Mouse (Mus musculus): ENCODE data around the gene Scn1b.

Gene Scn1b

DNA sequence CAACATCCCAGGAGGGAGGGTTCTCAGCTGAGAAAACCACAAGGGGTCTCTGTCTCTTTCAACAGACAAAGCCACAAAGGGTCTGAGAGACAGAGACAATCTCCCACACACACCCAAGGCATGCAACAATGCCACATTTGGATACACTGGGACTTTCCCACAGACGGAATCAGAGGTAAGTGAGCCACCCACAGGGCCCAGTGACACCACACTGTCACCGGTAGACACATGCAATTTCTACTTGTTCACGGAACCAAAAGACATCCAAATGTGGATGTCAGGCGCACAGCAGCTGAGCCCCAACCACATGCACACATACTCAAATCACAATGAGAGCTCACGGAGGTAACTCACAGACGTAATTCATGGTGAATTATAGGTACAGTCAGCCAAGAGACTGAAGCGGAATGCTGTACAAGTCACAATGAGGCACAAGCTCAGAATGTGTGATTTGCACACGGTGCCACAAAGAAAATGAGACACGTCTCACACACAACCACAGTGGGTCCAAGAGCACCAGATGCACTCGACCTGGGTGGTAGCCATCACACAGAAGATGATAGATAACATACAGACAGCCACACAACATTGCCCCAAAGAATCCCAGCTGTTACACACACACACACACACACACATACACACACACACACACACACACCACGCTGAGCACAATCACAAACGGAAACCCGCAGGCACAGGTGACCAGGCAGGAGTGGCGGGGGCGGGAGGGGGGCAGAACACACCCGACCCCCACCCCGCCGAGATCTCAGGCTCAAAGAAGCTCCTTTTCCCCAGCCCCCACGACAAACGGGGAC lies 23.2 kb upstream of the Scn1b start:
- no peak for DNase-seq (ENCODE audit: low read depth, low spot score)

DNA sequence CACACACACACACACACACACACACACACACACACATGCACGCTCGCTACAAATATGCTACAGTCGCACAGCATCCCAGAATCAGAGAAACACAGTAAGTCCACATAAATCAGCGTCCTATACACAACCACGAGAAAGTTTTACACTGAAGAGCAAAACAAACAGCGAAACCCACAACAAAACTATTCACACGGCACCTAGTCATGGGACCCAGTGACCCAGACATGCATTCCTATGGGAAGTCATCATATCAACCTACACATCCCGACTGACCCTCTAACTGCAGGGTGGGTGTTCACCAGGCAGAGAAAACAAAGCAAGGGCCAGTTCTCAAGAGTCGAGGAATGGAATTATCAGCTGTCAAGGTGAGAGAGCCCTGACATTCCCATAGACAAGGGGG lies 22.5 kb upstream of the Scn1b start:
- no peak for DNase-seq (ENCODE audit: low read depth, low spot score)

DNA sequence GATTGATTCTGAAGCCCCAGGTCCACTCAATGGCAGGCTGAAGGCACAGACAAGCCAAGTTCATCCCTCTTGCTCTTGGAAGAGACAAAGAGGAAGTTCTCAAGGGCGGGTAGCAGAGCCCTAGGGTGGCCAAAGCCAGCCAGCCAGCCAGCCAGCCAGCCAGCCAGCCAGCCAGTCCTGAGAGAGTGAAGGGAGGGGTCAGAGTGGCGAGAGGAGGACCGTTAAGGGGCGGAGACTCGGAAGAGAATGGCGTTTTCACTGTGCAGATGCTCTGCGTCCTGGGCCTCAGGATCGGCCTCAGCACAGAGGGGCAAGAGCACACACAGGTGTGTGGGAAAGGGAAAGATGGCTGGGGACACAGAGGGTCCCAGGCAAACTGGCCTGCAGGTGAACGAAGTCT lies 22.0 kb upstream of the Scn1b start:
- no peak for DNase-seq (ENCODE audit: low read depth, low spot score)

DNA sequence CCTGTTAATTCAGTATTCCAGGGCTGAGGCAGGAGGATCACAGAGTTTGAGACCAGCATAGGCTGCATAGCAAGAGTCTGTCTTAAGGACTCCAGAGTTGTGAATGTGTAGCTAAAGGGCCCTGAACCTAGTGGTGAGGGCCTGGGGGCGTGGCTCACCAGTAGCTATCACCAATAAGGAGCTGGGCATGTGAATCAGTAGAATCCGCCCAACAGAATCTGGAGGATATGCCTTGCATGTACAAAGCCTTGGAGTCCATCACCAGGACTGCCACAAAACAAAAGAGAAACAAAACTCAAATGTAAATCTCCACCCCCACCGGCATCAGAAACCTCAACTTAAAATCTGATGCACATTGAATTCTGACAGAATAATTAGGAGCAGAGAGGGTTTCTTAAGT lies 21.3 kb upstream of the Scn1b start:
- DNase-seq (ENCODE audit: low read depth, low spot score), result no peak

DNA sequence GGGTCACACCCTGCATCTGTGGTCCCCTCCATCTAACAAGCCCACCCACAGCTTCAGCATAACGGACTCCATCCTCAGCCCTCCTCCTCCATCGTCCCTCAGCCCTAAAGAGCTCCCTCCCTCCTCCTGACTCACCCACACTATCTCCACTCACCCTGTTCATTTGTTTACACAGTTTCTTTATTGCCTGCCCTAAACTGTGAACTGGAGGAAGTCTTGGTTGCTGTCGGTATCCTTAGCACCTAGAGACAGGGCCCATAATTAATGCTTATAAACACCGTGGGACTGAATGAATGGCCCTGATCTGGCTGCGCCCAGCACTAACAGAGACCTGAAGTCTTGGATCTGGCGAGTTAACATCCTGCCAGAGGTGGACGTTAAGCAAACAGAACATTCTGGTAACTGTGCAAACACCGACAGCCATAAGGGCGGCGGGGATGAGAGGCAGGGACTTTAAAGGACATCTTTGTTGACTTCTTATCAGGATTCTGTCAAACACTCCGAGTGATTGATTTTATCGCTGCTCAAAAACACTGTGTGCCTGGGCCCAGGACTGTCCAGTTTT lies 18.9 kb upstream of the Scn1b start:
- DNase-seq (ENCODE audit: low read depth, low spot score), result no peak

- DNase-seq (ENCODE audit: low read depth, low spot score), result no peak
Observed at GRCm38 (mm10) chr7:31144886-31145285, 18.1 kb upstream of the Scn1b start.

DNA sequence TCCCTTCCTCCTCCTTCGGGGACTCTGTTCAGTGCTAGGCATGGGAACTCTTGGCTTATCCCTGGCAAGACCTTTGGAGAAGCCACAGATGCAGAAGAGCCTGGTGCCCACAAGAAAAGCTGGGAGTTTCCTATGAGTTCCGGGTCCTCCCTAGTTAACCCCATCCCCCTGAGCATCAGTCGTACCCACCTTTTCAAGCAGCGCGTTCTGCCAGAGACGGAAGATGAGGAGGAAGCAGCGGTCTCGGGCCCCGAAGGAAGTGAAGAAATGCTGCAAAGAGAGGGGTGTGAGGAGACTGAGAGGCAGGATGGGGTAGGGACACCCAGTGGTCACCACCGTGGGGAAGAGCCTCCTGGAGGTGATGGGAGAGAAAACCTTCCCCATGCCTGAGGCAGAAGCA lies 14.1 kb upstream of the Scn1b start:
- no peak for DNase-seq (ENCODE audit: low read depth, low spot score)

DNA sequence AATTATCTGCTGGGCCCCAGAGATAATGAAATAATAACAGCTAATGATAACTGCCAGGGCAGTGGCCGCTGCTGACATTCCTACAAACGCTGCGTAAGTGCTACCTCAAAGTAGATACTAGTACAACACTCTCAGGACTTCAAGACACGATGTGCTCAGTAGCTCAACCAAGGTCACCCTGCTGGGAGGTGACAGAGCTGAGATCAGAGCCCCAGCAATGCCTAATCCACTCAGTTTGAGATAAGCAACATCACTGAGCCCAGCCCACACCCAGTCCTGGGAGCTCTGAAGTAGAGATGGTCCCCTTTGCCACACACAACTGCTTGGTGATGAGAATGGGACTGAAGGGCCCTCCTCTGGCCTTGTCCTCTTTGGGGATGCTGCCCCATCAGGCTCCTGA lies 13.5 kb upstream of the Scn1b start:
- no peak for DNase-seq (ENCODE audit: low read depth, low spot score)

DNA sequence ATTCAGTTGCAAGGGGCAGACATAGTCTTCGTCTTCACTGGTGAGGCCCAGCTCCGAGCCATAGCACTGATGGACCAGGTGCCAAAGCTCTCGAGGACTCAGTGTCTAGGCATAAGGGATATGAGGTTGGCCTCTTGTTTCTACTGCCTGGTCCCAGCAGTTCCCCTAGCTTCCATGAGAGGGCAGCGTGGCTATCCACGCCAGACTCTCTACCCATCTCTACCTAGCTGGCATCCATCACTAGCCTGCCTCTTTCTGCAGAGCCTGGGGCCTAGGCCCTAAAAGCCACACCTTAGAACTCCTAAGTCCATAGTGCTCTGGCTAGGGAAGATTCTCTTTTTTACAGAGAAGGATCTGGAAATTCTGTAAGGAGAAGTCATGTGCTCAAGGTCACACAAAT lies 13.0 kb upstream of the Scn1b start:
- DNase-seq (ENCODE audit: low read depth, low spot score), result no peak

DNA sequence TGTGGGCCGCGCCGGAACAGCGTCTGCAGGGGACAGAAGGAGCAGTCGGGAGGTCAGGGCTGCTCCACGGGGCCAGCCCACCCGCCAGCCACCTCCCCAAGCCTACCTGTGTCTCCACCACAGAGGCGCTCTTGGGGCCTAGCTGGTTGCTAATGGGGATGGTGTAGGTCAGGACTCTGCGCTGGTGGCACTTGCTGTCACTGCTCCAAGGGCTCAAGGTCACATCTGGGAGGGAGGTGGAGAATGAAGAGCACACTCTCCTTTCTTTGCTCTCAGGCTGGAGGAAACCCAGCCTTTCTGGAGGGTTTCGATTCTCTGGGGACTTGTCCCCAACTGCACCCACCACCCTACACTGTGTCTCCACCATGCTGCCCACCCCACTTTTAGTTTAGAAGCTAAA lies 8.9 kb upstream of the Scn1b start:
- DNase-seq (ENCODE audit: low read depth, low spot score), result no peak

DNA sequence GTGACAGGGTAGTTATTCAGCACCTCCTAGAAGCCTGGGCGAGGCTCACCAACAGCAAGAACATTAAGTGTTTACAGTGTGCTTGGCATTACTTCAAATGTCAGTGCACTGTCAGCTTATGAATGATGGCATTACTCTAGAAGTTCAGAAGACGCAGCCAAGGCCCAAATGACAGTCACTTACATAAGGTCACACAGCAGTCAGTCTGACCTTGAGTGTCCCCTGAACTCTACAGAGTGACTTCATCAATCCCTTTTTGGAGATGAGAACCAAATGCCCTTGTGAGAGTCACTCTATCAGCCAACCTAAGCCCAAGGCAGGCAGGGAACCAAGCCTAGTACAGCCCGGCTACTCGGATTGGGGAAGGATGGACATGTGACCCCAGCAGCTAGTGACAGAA lies 5.1 kb upstream of the Scn1b start:
- DNase-seq (ENCODE audit: low read depth, low spot score), result no peak

- DNase-seq (ENCODE audit: low read depth, low spot score), result no peak
Observed at GRCm38 (mm10) chr7:31130841-31131240, 4.0 kb upstream of the Scn1b start.

- DNase-seq (ENCODE audit: low read depth, low spot score), result no peak
Observed at GRCm38 (mm10) chr7:31130197-31130596, 3.4 kb upstream of the Scn1b start.

DNA sequence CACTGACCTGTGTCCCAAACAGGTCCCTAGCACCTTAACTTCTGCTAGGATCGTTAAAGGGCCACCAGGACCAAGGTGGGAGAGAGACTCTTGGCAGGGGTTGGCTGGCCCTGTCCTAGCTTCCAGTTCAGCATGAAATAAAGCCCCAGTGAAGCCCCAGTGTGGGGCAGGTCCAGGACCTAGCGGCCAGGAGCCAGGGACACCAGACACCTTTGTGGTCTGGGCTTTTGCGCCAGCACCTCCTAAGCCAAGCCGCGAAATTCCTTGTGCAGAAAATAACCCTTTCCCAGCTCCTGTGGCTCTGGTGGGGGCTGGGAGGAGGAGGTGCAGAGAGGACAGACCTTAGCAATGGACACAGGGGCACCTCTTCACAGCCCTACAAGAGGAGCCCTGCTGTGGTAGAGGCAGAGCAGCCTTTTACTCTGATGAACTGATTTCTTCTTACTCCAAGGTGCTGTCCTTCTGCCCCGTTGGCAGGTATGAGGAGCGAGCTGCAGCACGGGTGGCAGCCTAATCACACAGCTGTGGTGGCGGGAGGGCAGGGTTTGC lies 1.4 kb upstream of the Scn1b start:
- DNase-seq (ENCODE audit: low read depth, low spot score), result no peak

DNA sequence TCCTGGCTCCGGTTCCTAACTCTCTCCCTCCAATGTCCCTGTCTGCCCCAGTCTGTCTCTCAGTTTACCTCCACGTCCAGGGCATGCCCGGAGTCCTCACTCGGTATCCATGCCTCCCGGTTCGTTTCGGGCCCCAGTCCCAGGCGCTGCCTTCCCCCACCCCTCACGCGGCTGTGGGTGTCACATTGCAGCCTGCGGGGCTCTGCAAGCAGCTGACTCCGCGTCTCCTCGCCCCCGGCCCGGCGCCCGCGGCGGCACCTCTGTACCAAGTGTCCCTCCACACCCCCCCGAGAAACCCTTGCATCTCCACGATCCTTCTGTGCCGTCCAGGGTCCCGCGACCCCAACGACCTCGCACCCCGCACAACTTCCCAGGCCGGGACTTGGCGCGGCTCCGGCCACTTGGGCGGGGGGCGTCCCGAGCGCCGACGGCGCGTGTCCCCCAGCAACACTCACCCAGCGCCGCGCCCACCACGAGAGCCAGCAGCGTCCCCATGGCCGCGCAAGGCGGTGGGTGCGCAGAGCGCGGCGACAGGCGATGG lies 522 bp downstream of the Scn1b start:
- no peak for DNase-seq (ENCODE audit: low read depth, low spot score)

- DNase-seq (ENCODE audit: low read depth, low spot score), result no peak
Observed at GRCm38 (mm10) chr7:31125116-31125515, 1.7 kb downstream of the Scn1b start.

- DNase-seq (ENCODE audit: low read depth, low spot score), result no peak
Observed at GRCm38 (mm10) chr7:31124381-31124780, 2.4 kb downstream of the Scn1b start.

- no peak for DNase-seq (ENCODE audit: low read depth, low spot score)
Observed at GRCm38 (mm10) chr7:31123697-31124096, 3.1 kb downstream of the Scn1b start.

- DNase-seq (ENCODE audit: low read depth, low spot score), result no peak
Observed at GRCm38 (mm10) chr7:31122641-31123631, 3.9 kb downstream of the Scn1b start.

GRCm38 (mm10) chr7:31119556-31119955 lies 7.2 kb downstream of the Scn1b start:
- DNase-seq (ENCODE audit: low read depth, low spot score), result no peak

- DNase-seq (ENCODE audit: low read depth, low spot score), result no peak
Observed at GRCm38 (mm10) chr7:31118486-31118885, 8.3 kb downstream of the Scn1b start.

DNA sequence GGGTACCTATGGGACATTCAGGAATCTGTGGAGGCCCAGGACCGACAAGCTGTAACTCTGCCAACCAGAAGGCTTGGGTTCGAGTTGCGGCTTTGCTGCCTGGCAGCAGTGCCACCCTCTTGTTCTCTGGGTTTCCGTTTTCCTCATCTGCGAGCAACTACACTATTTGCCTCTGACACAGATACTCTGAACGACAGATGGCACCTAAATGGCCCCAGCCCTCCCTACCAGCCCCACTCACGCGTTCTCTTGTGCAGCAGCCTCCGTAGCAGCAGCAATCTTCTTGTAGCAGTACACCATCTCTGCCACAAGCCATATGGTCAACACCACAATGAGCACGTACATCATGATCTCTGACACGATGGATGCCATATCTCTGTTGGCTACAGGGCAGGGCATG lies 9.3 kb downstream of the Scn1b start:
- no peak for DNase-seq (ENCODE audit: low read depth, low spot score)
